Mouse (Mus musculus) thymus, postnatal 14 days (tissue): ENCODE data around the gene Aurkb.
A peak's percentile ranks its signal among the peaks of the same experiment; 100 is the strongest.

Experiments
- DNase-seq: peaks from one replicate; pipeline ENCODE4 v3.0.0; 2021

Aurkb gene

GRCm38 (mm10) chr11:69064259-69065133 lies 19.0 kb downstream of the Aurkb start:
- DNase-seq = no peak

DNA sequence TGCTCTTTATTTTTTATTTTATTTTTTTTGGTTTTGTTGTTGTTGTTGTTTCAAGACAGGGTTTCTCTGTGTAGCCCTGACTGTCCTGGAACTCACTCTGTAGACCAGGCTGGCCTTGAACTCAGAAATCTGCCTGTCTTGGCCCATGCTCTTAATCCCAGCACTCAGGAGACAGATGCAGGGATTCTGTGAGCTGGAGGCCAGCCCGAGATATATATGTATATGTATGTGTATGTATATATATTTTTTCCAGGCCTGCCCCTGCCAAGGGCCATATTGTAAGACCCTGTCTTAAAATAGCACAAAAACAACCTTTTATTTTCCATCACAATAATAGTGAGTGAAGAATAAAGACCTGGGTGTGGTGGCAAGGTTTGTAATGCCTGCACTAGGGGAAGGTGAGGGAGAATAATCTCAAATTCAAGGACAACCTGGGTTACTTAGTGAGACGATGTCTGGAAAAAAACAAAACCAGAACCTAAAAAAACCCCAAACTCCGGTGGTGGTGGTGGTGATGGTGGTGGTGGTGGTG lies 20.0 kb downstream of the Aurkb start:
- no peak for DNase-seq

DNA sequence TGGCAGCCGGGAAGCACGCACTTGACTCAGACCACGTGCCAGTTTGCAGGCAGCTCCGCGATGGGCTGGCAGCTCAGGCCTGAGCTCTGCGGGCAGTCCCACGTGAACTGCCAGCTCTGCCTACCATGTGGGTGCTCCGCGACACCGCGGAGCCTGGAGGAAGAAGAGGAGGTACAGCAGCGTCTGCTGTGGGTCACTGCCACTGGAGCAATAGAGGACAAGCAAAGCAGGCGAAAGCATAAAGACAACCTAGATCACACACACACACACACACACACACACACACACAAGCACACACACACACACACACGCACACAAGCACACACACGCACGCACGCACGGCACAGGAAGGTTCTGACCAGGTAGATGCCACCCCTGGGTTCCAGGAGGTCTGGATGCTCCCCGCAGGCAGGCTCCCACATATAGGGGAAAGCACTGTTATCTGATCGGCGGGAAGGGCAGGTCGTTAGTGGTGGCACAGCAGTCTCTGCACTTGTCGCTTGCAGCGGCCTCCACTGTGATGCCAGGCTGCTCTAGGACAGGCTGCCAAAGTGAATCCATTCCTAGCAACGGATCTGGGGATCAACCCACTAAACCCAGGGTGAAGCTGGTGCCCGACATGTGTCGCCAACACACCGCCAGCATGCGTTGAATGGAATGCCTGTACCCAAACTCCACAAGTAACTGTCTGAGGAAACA lies 20.9 kb downstream of the Aurkb start:
- peak; percentile 29 for DNase-seq

GRCm38 (mm10) chr11:69066956-69067355 lies 21.5 kb downstream of the Aurkb start:
- peak; percentile 86 for DNase-seq

GRCm38 (mm10) chr11:69067601-69068000 lies 22.2 kb downstream of the Aurkb start:
- DNase-seq = no peak

GRCm38 (mm10) chr11:69070093-69070492 lies 24.6 kb downstream of the Aurkb start:
- DNase-seq = no peak

DNA sequence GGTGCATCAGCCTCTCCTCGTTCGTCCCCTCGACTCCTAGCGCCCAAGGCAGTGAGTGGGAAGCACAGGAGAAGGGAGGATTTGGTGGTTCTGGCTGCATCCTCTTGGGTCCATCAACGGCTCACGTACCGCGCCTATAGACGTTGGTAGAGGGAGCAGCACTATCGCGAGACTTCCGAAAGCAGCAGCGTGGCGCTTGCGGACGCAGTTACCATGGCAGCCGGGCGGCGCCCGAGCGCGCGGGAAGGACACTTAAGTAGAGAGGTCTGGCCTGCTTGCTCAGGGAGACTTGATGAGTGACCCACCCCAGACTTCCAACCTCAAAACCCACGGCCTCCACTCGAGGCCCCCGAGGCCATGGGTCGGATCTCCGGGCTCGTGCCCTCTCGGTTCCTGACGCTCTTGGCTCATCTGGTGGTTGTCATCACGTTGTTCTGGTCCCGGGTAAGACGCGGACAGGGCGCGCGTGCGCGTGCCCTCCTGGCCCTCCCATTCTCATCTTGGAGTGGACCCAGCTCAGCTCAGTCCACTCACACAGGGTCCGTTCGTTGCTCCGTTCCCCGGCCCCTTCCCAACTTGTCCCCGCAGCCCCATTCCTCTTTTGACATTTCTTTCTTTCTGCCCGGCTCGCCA lies 25.3 kb downstream of the Aurkb start, which contains the start of gene Tmem107:
TSS of gene Tmem107 (plus strand) at position 217 of the 633 bp plus-strand sequence.
- peak; percentile 93 for DNase-seq

GRCm38 (mm10) chr11:69071262-69071661 lies 25.8 kb downstream of the Aurkb start:
- no peak for DNase-seq

DNA sequence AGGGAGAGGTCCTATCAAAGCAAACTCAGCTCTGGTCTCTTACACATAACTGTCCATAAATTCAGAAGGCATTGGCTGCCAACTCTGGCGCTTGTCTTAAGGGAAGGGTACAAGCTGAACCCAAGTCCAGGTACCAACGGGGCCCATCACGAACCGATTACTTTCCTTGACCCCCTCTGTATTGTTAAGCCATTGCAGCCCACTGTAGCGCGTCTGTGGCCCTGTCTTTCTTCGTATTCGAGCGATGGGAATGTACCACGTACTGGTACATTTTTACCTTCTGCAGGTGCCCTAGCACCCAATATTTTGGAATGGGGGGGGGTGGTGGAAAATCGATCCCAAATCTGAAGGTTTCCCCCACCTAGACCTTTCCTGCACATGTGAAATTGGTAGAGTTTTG lies 26.8 kb downstream of the Aurkb start:
- no peak for DNase-seq

GRCm38 (mm10) chr11:69072666-69073064 lies 27.2 kb downstream of the Aurkb start:
- DNase-seq = no peak

- DNase-seq = peak; percentile 89
Observed at GRCm38 (mm10) chr11:69073065-69073888, 27.8 kb downstream of the Aurkb start.

DNA sequence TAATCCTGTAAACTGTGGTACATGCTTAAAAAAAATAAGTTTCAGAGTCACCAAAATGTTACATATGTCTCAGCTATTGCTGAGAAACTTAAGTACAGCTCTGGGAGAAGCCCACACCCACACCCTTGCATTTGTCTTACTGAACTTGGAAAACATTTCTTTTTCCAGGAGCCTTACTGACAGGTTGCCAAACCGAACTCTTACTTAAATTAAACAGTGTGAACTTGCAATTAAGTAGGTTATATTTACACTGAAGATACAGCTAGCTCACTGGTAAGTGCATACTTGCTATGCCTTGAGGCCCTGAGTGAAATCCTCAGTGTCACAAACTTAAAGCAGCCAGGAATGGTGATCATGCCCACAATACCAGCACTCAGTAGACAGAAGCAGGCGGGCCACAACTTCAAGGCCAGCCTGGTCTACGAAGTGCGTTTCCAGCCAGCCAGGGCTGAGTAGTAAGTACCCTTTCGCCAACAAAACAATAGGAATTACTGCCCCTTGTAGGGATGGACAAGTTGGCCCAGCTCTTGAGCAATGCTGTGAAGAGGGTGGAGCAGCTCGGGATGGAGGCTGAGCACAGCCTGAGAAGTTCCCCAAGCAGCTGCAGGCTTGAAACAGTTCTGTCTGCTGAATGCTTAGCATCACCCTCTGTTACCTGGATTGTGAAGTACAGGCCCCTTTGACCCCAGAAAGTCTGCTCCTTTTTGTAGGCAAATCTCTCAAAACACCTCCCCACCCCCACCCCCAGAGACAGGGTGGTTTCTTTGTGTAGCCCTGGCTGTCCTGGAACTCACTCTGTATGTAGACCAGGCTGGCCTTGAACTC lies 28.7 kb downstream of the Aurkb start:
- no peak for DNase-seq

GRCm38 (mm10) chr11:69074776-69075069 lies 29.3 kb downstream of the Aurkb start:
- no peak for DNase-seq

DNA sequence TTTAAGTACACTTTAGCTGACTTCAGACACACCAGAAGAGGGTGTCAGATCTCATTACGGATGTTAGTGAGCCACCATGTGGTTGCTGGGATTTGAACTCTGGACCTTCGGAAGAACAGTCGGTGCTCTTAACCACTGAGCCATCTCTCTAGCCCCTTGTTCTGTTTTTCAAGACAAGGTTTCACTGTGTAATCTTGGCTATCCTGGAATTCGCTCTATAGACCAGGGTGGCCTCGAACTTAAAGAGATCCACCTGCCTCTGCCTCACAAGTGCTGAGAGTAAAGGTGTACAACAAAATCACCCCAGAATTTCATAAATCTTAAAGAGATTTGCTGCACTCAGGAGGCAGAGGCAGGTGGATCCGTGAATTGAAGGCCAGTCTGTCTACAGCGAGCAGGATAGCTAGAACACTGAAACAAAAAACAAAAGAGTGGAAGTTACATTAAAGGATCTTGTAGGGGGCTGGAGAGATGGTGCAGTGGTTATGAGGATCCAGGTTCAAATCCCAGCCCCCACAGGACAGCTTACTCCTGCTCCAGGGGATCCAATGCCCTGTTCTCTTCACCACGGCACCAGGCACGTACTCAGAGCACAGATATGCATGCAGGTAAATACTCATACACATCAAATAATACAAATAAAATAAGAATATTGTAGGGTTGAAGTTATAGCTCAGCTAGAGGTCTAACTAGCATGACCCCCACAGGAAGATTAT lies 30.5 kb downstream of the Aurkb start:
- no peak for DNase-seq

GRCm38 (mm10) chr11:69076572-69076971 lies 31.1 kb downstream of the Aurkb start:
- no peak for DNase-seq

GRCm38 (mm10) chr11:69077316-69077715 lies 31.9 kb downstream of the Aurkb start:
- no peak for DNase-seq

DNA sequence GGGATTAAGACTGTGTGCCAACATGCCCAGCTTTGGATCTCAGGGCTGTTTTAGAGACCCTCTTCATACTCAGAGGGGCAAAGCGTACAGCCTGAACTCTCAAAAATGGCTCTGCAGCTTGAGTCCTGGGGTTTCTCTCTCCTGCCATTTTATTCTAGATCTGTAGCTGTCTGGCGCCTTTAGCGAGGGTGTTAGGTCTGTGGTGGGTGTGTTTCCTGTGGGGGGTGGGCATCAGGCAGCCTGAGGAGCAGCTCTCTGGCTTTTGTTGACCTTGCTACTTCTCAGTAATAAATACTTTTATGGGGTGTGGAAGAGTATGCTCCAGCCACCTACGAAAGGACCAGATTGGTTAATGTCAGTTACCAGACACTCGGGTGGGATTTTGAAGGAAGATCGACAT lies 32.6 kb downstream of the Aurkb start:
- no peak for DNase-seq

DNA sequence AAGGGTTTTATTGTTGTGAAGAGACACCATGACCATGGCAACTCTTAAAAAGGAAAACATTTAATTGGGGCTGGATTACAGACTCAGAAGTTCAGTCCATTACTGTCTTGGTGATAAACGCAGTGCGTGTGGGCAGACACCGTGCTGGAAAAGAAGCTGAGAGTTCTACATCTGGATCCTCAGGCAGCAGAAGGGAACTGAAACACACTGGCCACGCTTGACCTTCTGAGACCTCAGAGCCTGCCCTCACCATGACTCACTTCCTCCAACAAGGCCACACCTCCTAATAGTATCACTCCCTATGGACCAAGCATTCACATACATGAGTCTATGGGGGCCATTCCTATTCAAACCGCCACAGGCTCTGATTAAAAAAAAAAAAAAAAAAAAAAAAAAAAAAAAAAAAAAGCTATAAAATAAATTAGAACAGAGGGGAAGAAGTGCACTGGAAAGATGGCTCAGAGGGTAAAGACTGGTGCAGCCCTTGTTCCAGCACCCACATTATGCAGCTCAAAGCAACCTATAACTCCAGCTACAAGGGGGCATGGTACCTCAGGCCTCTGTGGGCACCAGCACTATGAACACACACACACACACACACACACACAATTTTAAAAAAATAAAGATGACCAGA lies 33.5 kb downstream of the Aurkb start:
- DNase-seq = no peak

- DNase-seq = no peak
Observed at GRCm38 (mm10) chr11:69080102-69080854, 34.8 kb downstream of the Aurkb start.

GRCm38 (mm10) chr11:69080855-69081222 lies 35.4 kb downstream of the Aurkb start:
- DNase-seq = no peak
